Mouse (Mus musculus): ENCODE data around the gene Prkn. TPM values are rescaled to one million over a fixed set of nuclear protein-coding genes. Genes with fewer than 3 reads are reported as not detected.

Gene Prkn
- total RNA-seq, 2 experiments from 2014 or later: 8.7 to 9.2 TPM

DNA sequence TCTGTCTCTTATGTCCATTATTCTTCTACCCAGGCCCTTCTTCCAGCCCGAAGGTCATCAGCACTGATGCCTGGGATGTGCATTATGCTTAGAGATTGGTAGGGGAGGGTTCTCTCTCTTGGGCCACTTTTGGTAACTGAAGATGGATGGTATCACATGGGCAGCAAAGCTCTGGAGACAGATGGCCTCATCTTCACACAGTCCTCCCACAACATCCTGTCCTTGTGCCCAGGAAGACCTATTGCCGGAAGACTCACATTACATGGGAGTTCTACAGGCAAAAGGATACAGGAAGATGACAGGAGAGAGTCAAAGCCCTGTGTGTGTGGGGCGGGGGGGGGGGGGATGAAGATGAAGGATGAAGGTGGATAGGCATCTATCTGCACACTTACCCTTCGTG, 928.2 kb downstream of the Prkn start:
- intact Hi-C loops (cut with DNase I): no loop called here
- no peak for DNase-seq (ENCODE audit: low spot score)

DNA sequence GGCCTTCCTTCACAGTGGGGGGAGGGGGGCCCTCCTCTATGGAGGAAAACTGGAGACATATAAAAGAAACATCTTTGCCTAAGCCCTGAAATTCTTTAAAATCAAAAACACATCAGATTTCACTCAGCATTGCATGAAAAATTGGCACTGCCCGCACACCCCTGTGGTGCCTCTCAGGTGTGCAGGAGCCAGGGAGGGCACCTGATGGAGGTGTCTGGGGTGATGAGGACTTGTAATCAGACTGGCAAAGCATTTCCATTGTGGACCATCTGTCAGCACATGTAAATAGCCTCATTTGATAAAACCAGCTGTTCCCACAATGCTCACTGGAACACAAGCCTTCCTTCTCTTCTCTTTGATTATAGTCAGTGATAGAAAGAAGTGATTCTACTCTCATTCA, 928.8 kb downstream of the Prkn start:
- no peak for DNase-seq (ENCODE audit: low spot score)
- intact Hi-C loops (cut with DNase I): no loop called here

DNA sequence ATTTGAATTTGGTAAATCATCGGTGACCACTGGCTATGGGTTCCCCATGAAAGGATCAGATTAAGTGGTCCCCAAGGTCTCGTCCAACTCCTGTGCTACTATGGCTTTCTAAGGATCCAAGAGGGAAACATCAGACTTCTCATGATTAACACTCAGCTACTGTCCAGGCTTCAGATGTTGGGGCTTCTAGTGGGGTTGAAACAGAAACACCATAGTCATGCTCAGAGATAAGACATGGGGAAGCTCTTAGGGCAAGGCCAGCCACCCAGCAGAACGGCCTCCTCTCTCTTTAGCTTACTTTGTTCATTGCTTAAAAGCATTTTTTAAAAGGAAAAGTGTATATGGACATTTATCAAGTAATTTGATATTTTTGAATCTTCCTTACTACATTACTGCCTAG, 929.3 kb downstream of the Prkn start:
- no peak for DNase-seq (ENCODE audit: low spot score)
- intact Hi-C loops (cut with DNase I): no loop called here

DNA sequence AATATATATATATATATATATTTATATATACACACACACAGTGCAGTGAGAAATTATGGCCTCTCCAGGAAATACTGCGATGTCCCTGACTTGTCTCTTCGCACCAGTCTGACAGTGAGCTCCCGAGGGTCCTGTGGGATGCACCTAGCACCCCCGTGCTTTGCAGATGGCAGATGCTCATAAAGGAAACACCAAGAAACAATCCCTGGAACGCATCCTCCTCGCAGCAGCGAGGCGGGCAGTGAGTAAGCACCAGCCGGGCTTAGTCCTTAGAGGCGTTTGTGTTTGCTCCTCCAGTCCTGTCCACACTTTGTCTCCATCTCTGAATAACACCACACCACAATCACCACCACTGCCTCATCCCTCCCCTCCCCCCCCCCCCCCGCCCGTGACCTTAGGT, 939.4 kb downstream of the Prkn start:
- DNase-seq (ENCODE audit: low spot score): no peak
- intact Hi-C loops (cut with DNase I): no loop called here

DNA sequence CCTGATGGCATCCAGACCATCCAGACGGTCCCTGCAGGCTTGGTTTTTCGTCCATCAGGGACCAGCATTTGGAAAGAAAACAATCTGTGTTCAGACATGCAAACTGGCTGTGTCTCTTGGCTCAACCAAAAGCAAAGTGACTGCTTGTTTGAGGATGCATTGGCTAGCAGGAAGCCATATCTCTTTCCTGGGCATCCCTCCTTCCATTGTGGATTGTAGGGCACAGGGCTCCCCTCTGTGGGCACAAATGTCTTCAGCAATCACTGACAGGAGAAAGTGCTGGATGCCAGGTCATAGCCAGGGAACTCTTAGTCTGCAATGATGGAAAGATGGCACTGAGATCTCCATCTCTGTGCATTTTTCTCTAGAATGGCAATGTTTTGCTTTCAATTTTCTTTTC, 939.8 kb downstream of the Prkn start:
- intact Hi-C loops (cut with DNase I): no loop called here
- no peak for DNase-seq (ENCODE audit: low spot score)

DNA sequence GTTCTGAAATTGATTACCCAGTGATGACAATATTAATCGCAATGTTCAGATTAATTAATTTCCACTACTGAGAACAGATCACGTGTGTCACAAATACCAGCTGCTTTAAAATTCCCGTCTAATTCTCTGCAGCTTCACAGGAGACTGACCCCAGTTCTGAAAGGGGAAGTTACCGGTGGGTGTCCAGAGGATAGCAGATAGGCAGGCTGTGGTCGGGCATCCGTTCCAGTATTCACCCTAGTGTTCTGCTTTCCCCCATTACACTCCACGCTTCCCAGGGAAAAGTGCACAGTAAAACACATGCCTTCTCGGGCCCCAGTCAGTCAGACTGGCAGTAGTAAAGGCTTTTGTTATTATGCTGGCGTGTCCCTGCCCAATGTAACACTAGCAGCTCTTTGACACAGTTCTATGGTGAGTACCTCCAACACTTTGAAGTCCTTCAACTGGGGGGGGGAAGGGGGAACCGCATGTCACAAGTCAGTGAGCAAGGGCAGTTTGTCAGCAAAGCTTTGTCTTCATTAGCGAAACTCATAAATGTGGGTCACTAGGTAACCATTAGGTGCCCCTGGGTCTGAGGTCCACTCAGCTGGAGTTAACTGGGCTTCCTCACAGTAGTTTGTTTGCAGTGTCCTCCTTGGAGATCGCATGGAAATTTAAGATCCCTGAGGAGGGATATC, 940.8 kb downstream of the Prkn start:
- DNase-seq (ENCODE audit: low spot score): no peak
- intact Hi-C loops (cut with DNase I): no loop called here

DNA sequence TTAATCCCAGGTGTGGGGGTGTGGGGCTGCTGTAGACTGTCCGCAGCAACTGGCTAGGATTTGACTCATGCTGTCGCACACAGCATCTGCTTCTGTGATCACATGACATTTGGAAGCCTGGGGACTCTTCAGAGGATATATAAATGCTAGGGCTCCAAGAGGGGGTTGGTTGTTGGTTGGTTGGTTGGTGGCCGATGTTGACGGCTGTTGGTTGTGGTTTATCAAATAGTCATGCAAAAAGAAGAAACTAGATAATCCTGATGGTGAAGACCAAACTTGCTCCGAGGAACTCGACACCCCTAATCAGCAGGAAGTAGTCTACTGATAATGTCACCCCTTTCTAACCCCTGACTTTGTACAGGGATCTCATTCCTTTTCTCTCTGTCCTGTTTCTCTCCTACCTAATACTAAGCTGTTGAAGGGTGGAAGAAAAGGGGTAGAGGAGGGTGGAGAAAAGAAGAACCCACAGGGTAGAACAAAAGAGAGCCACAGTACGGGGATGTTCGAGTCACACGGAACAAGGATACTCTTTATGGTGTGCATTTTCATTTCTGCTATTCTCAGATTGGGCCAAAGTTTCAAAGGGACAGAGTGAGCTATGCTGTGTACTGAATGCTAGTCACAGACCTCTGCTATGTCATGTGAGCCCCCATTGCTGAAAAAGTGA, 948.2 kb downstream of the Prkn start:
- no peak for DNase-seq (ENCODE audit: low spot score)
- intact Hi-C loops (cut with DNase I): no loop called here

DNA sequence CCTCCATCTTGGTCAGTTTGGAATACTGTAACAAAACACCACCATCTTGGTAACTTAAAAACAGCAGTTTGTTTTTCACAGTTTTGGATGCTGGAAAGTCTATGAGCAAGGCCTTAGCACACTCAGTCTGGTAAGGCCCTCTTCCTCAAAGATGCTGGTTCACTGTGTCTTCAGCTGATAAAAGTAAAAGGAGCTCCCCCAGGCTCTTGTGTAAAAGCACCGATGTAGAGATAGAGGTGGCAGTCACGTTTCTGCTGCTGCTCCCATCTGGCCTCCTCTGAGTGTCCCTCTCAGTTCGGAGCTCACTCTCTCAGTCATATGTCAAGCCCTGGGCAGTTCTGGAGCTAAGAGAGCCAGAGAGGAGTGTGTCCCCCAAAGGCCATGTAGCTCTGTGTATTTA, 955.8 kb downstream of the Prkn start:
- intact Hi-C loops (cut with DNase I): no loop called here
- DNase-seq (ENCODE audit: low spot score): no peak

DNA sequence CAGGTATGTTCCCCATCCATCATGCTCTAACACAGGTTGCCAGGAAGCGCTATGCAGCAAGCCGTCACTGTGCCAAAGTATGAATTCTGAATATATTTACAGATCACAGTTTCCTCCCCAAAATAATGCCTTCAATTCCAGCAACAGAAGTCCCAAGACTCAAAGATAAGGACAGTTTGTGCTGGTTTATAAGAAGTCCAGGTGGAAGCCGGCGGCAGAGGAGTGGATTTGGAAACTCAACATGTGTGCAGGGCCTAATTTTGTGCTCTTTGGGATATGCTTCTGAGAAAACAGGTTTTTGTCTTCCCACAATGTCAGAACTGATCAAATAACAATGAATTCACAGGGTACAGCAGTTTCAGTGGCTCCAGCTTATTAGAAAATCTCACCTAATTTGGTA, 961.0 kb downstream of the Prkn start:
- intact Hi-C loops (cut with DNase I): no loop called here
- no peak for DNase-seq (ENCODE audit: low spot score)

DNA sequence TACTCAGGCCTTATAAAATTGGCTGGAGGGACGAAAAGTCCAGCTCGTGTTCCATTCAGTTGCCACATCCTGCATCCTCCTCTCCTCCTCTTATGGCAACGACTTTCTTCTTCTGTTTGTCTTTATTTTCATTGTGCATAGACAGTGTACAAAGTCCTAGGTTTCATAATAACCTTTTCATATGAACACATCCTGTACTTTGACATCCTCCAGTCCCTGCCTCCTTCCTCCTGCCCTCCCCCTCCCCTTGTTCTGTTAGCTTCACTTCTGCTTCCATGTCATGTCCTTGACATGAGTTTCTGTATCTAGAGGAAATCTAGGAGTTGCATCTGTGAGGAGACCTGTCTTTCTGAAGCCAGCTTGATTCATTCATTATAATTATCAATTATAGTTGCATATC, 967.1 kb downstream of the Prkn start:
- no peak for DNase-seq (ENCODE audit: low spot score)
- intact Hi-C loops (cut with DNase I): no loop called here

DNA sequence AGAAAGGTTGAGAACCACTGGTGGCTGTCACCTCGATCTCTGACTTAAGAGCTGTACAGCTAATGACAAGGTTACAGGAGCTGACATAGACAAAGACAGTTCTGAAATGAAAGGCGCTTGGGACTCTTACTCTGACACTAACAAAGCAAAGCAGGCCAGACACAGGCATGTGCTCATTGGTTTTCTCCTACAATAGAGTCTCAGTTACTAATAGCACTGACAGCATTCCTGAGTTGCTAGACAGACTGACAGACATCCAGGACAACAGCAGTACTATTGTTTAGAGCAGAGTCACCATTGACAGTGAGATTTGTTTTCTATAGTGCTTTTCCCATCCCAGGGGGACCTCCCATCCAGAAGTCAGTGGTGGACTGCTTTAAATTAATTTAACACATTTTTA, 977.7 kb downstream of the Prkn start:
- DNase-seq (ENCODE audit: low spot score): no peak
- intact Hi-C loops (cut with DNase I): no loop called here

DNA sequence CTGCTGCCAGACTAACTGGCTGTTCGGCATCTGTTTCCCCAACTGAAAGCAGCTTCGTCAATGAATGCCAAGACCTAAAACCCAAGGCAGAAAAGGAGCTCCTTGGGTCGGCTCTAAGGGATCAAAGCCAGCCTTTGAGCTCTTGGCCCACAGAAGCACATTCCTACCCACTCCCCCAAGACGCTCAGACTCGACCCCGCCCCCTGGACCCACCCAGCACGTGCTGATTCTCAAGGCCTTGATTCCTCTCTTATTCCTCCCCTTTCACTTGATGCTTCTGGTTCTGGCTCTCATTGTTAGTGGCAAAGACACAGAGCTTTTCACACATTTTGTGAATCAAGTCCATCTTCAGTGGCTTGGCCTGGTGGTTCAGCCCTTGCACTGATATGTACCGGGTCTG, 979.3 kb downstream of the Prkn start:
- DNase-seq (ENCODE audit: low spot score): no peak

DNA sequence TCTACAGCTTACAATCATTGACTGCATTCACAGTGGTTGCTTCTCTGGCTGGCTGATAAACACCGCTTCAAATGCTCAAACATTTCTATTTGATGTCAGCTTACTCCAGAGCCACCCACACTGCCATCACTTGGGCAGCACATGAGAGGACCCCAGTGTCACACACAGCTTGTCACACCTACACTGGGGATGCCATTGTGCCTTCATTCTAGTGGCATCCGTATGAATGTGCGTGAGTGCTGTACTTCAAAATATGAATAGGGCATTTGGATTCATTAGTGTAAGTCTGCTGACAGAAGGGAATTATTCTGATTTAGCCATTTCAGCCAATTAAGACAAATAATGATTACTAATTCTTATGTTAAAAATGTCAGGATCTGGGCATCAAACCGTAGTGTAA, 980.6 kb downstream of the Prkn start:
- intact Hi-C loops (cut with DNase I): no loop called here
- DNase-seq (ENCODE audit: low spot score): no peak

More for the DNA sequence above, 979.3 kb downstream of the Prkn start:
- intact Hi-C loops (cut with DNase I): no loop called here

DNA sequence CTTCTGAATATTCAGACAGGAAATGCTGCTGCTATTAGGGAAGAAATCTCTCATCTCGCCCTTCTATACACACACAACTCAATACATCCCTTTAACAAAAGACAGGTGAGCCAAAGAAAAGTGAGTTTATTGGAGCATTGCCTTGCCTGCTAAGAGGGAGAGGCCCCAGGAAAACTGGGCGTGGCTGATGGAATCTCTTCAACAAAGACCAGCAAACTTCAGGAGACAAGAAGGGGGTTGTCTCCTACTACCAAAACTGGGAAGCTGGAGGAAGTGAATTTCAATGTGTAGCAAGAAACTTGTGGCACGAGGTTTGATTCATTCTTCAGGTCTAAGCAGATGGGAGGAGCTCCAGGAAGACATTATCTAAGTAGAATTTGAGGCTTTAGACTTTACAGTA, 989.3 kb downstream of the Prkn start:
- DNase-seq (ENCODE audit: low spot score): no peak
- intact Hi-C loops (cut with DNase I): no loop called here

DNA sequence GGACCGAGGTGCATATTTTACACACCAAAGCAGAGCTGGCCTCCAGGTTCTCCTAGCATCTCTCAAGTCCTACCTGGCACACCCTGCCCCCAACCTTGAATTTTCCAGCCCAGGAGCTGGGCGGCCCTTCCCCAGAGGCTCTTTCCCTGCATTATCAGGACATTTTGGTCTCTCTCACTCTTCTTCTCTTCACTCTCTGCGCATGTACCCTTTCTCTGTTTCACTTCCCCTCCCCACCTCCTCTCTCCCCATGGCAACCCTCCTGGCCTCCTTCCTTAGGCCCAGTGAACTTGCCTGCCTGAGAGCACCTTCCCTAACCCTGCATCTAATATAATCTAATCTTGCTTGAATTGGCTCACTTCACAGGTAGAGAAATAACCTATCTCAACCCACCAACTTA, 996.9 kb downstream of the Prkn start:
- DNase-seq (ENCODE audit: low spot score): no peak
- intact Hi-C loops (cut with DNase I): no loop called here

DNA sequence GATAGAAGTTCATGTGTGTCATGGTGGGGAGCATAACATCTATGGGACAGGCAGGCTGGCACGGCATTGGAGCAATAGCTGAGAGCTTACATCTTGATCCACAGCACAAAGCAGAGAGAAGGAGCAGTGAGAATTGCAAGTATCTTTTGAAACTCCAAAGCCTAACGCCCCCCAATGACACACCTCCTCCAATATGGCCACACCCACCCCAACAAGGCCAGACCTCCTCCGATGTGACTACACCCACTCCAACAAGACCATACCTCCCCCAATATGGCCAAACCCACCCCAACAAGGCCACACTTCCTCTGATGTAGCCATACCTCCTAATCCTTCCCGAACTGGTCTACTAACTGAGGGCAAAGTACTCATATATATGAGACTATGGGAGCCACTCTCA, 1004.3 kb downstream of the Prkn start:
- intact Hi-C loops (cut with DNase I): no loop called here
- DNase-seq (ENCODE audit: low spot score): no peak

DNA sequence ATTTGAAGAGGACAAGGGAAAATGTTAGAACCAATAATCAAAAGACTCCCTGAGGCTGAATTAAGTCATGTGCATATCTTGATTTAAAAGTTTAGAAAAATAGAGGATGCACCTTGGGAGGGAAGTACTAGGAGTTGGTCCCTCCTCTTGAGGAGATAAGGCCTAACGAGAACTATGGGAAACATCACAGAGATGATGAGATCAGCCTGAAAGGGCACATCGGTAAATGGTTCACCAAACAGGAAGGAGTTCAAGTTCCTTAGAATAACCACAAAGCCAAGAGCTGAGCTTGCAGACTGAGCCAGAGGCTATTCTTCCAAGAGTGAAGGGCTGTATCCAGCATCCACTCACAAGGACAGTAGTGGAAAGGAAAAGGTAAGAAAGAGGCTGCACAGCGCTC, 1004.8 kb downstream of the Prkn start:
- intact Hi-C loops (cut with DNase I): no loop called here
- DNase-seq (ENCODE audit: low spot score): no peak

DNA sequence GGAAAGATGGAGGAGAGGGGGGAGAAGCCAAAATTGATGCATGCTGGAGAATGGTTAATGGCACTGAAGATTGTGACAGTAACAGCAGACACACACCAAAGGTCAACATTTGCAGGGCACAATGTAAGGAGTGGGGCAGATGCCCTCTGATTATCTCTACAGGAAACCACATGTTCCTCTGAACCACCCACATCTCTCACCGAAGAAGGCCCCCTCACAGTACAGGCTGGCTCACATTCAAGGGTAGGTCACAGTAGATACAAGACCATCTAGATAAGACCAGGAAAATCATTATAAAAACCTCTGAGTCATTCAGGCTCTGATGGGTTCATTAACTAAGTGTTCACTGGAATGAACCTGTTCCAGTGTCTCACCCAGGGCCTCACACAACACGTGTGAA, 1005.3 kb downstream of the Prkn start:
- intact Hi-C loops (cut with DNase I): no loop called here
- no peak for DNase-seq (ENCODE audit: low spot score)

DNA sequence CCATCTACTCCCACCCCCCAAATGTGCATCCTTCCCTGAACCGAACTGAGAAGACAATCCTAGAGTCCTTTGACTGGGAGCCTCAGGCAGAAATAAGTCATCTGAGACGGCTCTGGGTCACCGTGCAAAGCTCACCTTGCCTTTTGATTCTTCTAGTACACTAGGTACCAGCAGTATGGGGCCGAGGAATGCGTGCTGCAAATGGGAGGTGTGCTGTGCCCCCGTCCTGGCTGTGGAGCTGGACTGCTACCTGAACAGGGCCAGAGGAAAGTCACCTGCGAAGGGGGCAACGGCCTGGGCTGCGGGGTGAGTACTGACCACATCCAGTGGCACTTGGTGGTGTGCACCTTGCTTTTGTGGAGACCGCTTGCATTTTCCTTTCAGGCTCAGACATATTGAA, 1014.4 kb downstream of the Prkn start:
- no peak for DNase-seq (ENCODE audit: low spot score)
- intact Hi-C loops (cut with DNase I): no loop called here

DNA sequence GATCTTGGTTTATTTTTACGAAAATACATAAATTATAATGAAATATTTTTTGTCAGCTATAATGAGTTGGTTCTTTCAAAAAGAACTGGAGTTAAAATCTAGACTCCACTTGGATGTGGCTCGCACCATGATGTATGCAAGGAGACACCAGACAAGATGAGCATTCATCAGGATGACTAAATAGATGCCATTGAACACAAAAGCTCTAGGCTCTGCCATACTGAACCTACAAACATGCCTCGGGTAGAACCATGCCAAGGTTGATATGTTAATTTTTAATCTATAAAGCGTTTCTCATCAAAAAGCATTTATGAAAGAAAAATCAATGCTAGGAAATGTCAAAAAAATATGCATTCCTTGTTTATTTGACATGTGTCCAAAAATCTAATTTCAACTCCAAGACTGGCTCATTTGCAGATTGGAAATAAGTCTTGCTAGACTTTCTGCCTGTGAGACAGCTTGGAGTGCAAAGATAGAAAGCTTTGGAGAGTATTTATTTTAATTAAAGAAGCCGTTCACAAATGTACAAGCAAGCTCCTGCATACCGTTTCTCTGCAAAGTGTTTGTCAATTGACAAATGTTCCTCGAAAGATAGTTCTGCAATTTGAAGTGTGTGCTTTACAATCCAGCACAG, 1018.7 kb downstream of the Prkn start:
- intact Hi-C loops (cut with DNase I): no loop called here
- no peak for DNase-seq (ENCODE audit: low spot score)

DNA sequence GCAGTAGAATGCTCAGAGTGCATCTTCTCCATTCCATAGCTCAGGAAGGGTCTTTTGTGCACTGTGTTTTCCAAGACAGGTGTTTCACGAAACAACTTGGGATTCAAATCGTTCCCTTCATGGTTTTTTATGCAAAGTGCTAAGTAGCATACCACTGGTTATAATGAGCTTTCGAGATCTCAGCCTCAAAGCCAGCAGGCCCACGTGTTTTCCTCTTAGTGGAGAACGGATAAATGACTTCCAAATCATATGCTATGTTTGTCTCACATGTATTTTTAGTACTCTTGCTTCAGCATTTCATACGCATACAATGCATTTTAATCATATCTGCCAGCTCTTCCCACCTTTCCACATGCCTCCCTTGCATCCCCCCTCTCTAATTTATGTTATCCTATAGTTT, 1021.0 kb downstream of the Prkn start:
- DNase-seq (ENCODE audit: low spot score): no peak
- intact Hi-C loops (cut with DNase I): no loop called here

DNA sequence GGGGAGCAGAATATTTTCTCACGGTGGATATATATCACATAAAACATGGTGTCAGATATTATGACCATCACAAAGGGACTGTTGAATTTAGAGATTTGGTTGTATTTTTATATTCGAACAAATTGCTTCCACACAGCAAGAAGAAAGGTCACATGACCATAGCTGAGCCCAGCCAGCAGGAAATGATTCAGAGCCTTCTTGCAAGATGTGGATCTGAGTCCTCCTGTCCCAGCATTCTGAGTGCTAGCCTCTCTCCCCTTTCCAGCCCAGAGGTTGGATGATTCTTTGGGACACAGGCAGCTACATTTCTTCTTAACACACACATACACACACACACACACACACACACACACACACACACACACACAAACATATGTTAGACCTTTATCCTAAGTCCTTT, 1022.2 kb downstream of the Prkn start:
- intact Hi-C loops (cut with DNase I): no loop called here
- no peak for DNase-seq (ENCODE audit: low spot score)

All from heart, postnatal 25 days (tissue).